Mouse (Mus musculus) Muller cell, postnatal 12 days (primary cell): ENCODE results near the gene Prdx3.
"Not testable (repeated sequence)": the region's sequence is repeated elsewhere in the genome, so short reads cannot be mapped to it uniquely, and the experiment has no call there.

Experiments
- DNase-seq: peaks from one replicate; pipeline ENCODE4 v3.0.0-alpha.2; 2015; ENCODE audit errors: inconsistent ontology term

Gene Prdx3

GRCm38 (mm10) chr19:60866169-60866568 lies 8.2 kb downstream of the Prdx3 start:
- not testable (repeated sequence) for DNase-seq

GRCm38 (mm10) chr19:60860868-60861700 lies 13.3 kb downstream of the Prdx3 start, which contains the start of gene Sfxn4:
Gene Sfxn4, minus strand, starts transcription at chr19:60861479.
- DNase-seq = peak; percentile 94

GRCm38 (mm10) chr19:60845731-60846130 lies 28.6 kb downstream of the Prdx3 start:
- DNase-seq = peak; percentile 31

GRCm38 (mm10) chr19:60843324-60843723 lies 31.0 kb downstream of the Prdx3 start:
- DNase-seq = no peak

GRCm38 (mm10) chr19:60837747-60838146 lies 36.6 kb downstream of the Prdx3 start:
- peak; percentile 32 for DNase-seq

- no peak for DNase-seq
Measured at GRCm38 (mm10) chr19:60818677-60819076, 55.7 kb downstream of the Prdx3 start.
